Mouse (Mus musculus) heart, embryonic 15.5 days (tissue): ENCODE measurements around the gene Zcchc12. TPM values are rescaled to one million over a fixed set of nuclear protein-coding genes. Genes with fewer than 3 reads are reported as not detected.

Source experiments
- ATAC-seq: fragments of 200-750 bp; cut with Nextera tagmentation; replicated peaks from 2 replicates; pipeline ENCODE4 v1.8.0; 2017; ENCODE audit warnings: low read depth, moderate TSS enrichment; ENCODE audit not compliant: insufficient number of reproducible peaks, insufficient read depth, low FRiP score
- H3K27ac ChIP-seq: fragments of 300-500 bp; sonication (generic); 2 replicates; pipeline ENCODE4 v1.5.1; 2015; ENCODE audit warnings: mild to moderate bottlenecking, inconsistent platforms
- H3K27me3 ChIP-seq: fragments of 300-500 bp; sonication (generic); 2 replicates; pipeline ENCODE4 v1.6.1; 2015; ENCODE audit warnings: inconsistent platforms
- H3K36me3 ChIP-seq: fragments of 300-500 bp; sonication (generic); 2 replicates; pipeline ENCODE4 v1.6.1; 2015; ENCODE audit warnings: mild to moderate bottlenecking, inconsistent platforms
- H3K4me1 ChIP-seq: fragments of 300-500 bp; sonication (generic); replicated peaks from 2 replicates; pipeline ENCODE4 v1.6.1; 2015; ENCODE audit warnings: inconsistent platforms
- H3K4me2 ChIP-seq: fragments of 300-500 bp; sonication (generic); 2 replicates; pipeline ENCODE4 v1.6.1; 2015; ENCODE audit warnings: inconsistent platforms, mild to moderate bottlenecking, moderate library complexity
- H3K4me3 ChIP-seq: fragments of 300-500 bp; sonication (generic); 2 replicates; pipeline ENCODE4 v1.5.1; 2015; ENCODE audit warnings: mild to moderate bottlenecking, inconsistent platforms
- H3K9ac ChIP-seq: fragments of 300-500 bp; sonication (generic); 2 replicates; pipeline ENCODE4 v1.6.1; 2015; ENCODE audit warnings: mild to moderate bottlenecking, inconsistent platforms
- H3K9me3 ChIP-seq: fragments of 300-500 bp; sonication (generic); replicated peaks from 2 replicates; pipeline ENCODE4 v1.6.1; 2016; ENCODE audit warnings: inconsistent platforms
- WGBS: fragments of 180-500 bp; shearing (Covaris S2); methylation state at CpG from one replicate; pipeline ENCODE4 v1.1.7; 2015; ENCODE audit warnings: mixed read lengths; 5-methylcytosine and 5-hydroxymethylcytosine counted together
- polyA plus RNA-seq: library from polyadenylated mRNA; unstranded; fragments of >200 nt; fragmentation: Nextera tagmentation; extraction: Ambion mirVana; gene quantifications from 2 replicates; pipeline ENCODE4 v1.2.1, GENCODE M21; 2015

The Zcchc12 gene
- polyA plus RNA-seq, 1 experiment from 2014 or later: 3.0 TPM

- no peaks in the 10 kb centered on the region for H3K4me1 ChIP-seq
- no peaks in the 10 kb centered on the region for H3K36me3 ChIP-seq
- no peak overlapping the region for H3K9ac ChIP-seq
- WGBS: 18% methylated on average over 7 of the region's 7 CpGs
- no peak overlapping the region for H3K4me3 ChIP-seq
- H3K27ac ChIP-seq: no peak overlapping the region
- H3K27me3 ChIP-seq: no peaks in the 10 kb centered on the region
- H3K9me3 ChIP-seq: no peaks in the 10 kb centered on the region
- H3K4me2 ChIP-seq: no peak overlapping the region
- no peak for ATAC-seq
Measured at GRCm38 (mm10) chrX:36225777-36226176, 30.1 kb downstream of the Zcchc12 start.

- Histone ChIP-seq H3K4me2 (no peak overlapping the region), H3K9me3 (no peaks in the 10 kb centered on the region), H3K36me3 (no peaks in the 10 kb centered on the region), H3K9ac (no peak overlapping the region), H3K4me1 (no peaks in the 10 kb centered on the region), H3K27me3 (no peaks in the 10 kb centered on the region), H3K4me3 (no peak overlapping the region), H3K27ac (no peak overlapping the region)
- WGBS: 39% methylated on average over 2 of the region's 2 CpGs
- no peak for ATAC-seq
Measured at GRCm38 (mm10) chrX:36226577-36226976, 30.9 kb downstream of the Zcchc12 start.

- no peak overlapping the region for H3K4me2 ChIP-seq
- H3K4me3 ChIP-seq: no peak overlapping the region
- no peaks in the 10 kb centered on the region for H3K27me3 ChIP-seq
- H3K4me1 ChIP-seq: no peaks in the 10 kb centered on the region
- no peak overlapping the region for H3K27ac ChIP-seq
- H3K36me3 ChIP-seq: no peaks in the 10 kb centered on the region
- no peak overlapping the region for H3K9ac ChIP-seq
- ATAC-seq: no peak
- WGBS: 49% methylated on average over 7 of the region's 7 CpGs
- H3K9me3 ChIP-seq: no peaks in the 10 kb centered on the region
Measured at GRCm38 (mm10) chrX:36228861-36229260, 33.2 kb downstream of the Zcchc12 start.

GRCm38 (mm10) chrX:36229273-36229672 is 33.6 kb downstream of the Zcchc12 start:
- 64% methylated on average over 2 of the region's 2 CpGs for WGBS
- Histone ChIP-seq H3K27ac (no peak overlapping the region), H3K9ac (no peak overlapping the region)

GRCm38 (mm10) chrX:36235652-36236051 is 39.9 kb downstream of the Zcchc12 start:
- no peak overlapping the region for H3K4me2 ChIP-seq
- H3K9ac ChIP-seq: no peak overlapping the region
- no peaks in the 10 kb centered on the region for H3K27me3 ChIP-seq
- WGBS: 65% methylated on average over 6 of the region's 6 CpGs
- H3K27ac ChIP-seq: no peak overlapping the region
- H3K36me3 ChIP-seq: no peaks in the 10 kb centered on the region
- no peaks in the 10 kb centered on the region for H3K9me3 ChIP-seq
- H3K4me3 ChIP-seq: no peak overlapping the region
- no peak for ATAC-seq
- H3K4me1 ChIP-seq: no peaks in the 10 kb centered on the region

More at GRCm38 (mm10) chrX:36229273-36229672, 33.6 kb downstream of the Zcchc12 start:
- Histone ChIP-seq H3K4me2 (no peak overlapping the region), H3K4me3 (no peak overlapping the region), H3K9me3 (no peaks in the 10 kb centered on the region), H3K36me3 (no peaks in the 10 kb centered on the region), H3K4me1 (no peaks in the 10 kb centered on the region), H3K27me3 (no peaks in the 10 kb centered on the region)
- no peak for ATAC-seq

Other genes with a start within 250 kb of the Zcchc12 start
- 30.7 and 31.0 TPM in 2 replicates for gene Il13ra1, start 83.8 kb upstream of the Zcchc12 start, polyA plus RNA-seq
- 0.16 and 0.23 TPM in 2 replicates for gene Lonrf3, start 132.4 kb downstream of the Zcchc12 start, polyA plus RNA-seq
- gene Gm6268, start 205.4 kb downstream of the Zcchc12 start, polyA plus RNA-seq: not detected in 2 replicates